Mouse (Mus musculus): ENCODE measurements around the gene Tmem104. TPM values are rescaled to one million over a fixed set of nuclear protein-coding genes. Genes with fewer than 3 reads are reported as not detected.

The Tmem104 gene
- 15.5 TPM for polyA plus RNA-seq (2012; fragmentation: generic; extraction: Trizol)

GRCm38 (mm10) chr11:115187224-115187639 is at the start of gene Tmem104:
Gene Tmem104, plus strand, starts transcription at chr11:115187487.
- Histone ChIP-seq H3K4me3 (peak within 1 kb of the TSS; percentile 86), H3K4me2 (ENCODE audit: low read depth) (peak within 1 kb of the TSS; percentile 98), H3K27me3 (ENCODE audit: control insufficient read depth, insufficient read depth, insufficient read length) (no peaks in the 10 kb centered on the region), H3K79me2 (ENCODE audit: control insufficient read depth, insufficient read depth) (no peaks in the 10 kb centered on the region), H3ac (ENCODE audit: control insufficient read depth, insufficient read length) (peak within 1 kb of the TSS; percentile 0), H3K36me3 (ENCODE audit: control insufficient read depth, insufficient read depth) (no peaks in the 10 kb centered on the region)
- TF ChIP-seq POLR2AphosphoS2 (IDR thresholded peaks at IDR 0.05; ENCODE audit: insufficient read length, low read depth) (peak; percentile 90), POLR2A (IDR thresholded peaks at IDR 0.05; ENCODE audit: insufficient read length, low read depth) (peak; percentile 93), MYOG (IDR thresholded peaks at IDR 0.05; ENCODE audit: control insufficient read depth in 1 of 3, insufficient read depth in 1 of 3, insufficient read length in 2 of 3, low read depth in 2 of 3) (peak in 2 of 3 experiments; percentile 88 to 92), REST (IDR thresholded peaks at IDR 0.05; ENCODE audit: insufficient read depth, insufficient read length) (no peak), MYOD1 (IDR thresholded peaks at IDR 0.05; ENCODE audit: control insufficient read depth in 1 of 3, insufficient read length in 2 of 3, low read depth in 2 of 3) (peak in 2 of 3 experiments; percentile 81 to 86), SRF (IDR thresholded peaks at IDR 0.05; ENCODE audit: control insufficient read depth, insufficient read length, low read depth) (peak; percentile 49)

- H3K27me3 ChIP-seq (ENCODE audit: control insufficient read depth, insufficient read depth, insufficient read length), result peaks cover 5% of the 10 kb centered on the region
- H3K4me3 ChIP-seq, result no peak overlapping the region
- TF ChIP-seq MYOG (IDR thresholded peaks at IDR 0.05; ENCODE audit: control insufficient read depth in 1 of 3, insufficient read depth in 1 of 3, insufficient read length in 2 of 3, low read depth in 2 of 3) (no peak), TCF12 (IDR thresholded peaks at IDR 0.05; ENCODE audit: insufficient read depth, poor library complexity, severe bottlenecking) (no peak), MYOD1 (IDR thresholded peaks at IDR 0.05; ENCODE audit: control insufficient read depth in 1 of 3, insufficient read length in 2 of 3, low read depth in 2 of 3) (no peak), CEBPB (IDR thresholded peaks at IDR 0.05; ENCODE audit: insufficient read depth, poor library complexity, severe bottlenecking) (no peak), E2F4 (IDR thresholded peaks at IDR 0.05; ENCODE audit: insufficient read depth) (no peak), POLR2AphosphoS2 (IDR thresholded peaks at IDR 0.05; ENCODE audit: insufficient read length, low read depth) (no peak), SRF (IDR thresholded peaks at IDR 0.05; ENCODE audit: control insufficient read depth, insufficient read length, low read depth) (no peak), MAX (IDR thresholded peaks at IDR 0.05; ENCODE audit: low read depth) (no peak), USF1 (IDR thresholded peaks at IDR 0.05; ENCODE audit: low read depth) (no peak)
- no peak overlapping the region for H3K4me2 ChIP-seq (ENCODE audit: low read depth)
- no peak overlapping the region for H3ac ChIP-seq (ENCODE audit: control insufficient read depth, insufficient read length)
- no peaks in the 10 kb centered on the region for H3K79me2 ChIP-seq (ENCODE audit: control insufficient read depth, insufficient read depth)
- H3K36me3 ChIP-seq (ENCODE audit: control insufficient read depth, insufficient read depth), result no peaks in the 10 kb centered on the region
These were observed 48.6 kb upstream of the Tmem104 start for GRCm38 (mm10) chr11:115138597-115139262.

DNA sequence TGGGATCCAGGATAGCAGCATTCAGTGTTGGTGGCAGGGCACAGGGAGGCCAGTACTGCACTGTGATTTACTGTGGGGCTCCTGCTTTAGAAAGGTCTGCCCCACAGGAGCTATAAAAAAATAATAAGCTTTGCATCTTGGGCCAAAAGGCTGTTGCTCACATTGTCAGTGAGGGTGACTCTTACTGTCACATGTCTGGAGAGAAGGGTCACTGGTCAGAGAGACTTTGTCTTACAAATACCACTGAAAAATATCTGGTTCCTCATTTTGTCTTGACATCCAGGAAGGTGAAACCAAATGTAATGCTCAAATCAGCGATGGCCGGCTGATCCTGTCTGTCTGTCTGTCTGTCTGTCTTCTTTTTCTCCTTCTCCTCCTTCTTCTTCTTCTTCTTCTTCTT is 45.3 kb upstream of the Tmem104 start:
- Histone ChIP-seq H3K79me2 (ENCODE audit: control insufficient read depth, insufficient read depth) (no peaks in the 10 kb centered on the region), H3K4me2 (ENCODE audit: low read depth) (no peak overlapping the region), H3K27me3 (ENCODE audit: control insufficient read depth, insufficient read depth, insufficient read length) (peaks cover 5% of the 10 kb centered on the region), H3K4me3 (no peak overlapping the region), H3K36me3 (ENCODE audit: control insufficient read depth, insufficient read depth) (no peaks in the 10 kb centered on the region), H3ac (ENCODE audit: control insufficient read depth, insufficient read length) (no peak overlapping the region)
- TF ChIP-seq POLR2A (IDR thresholded peaks at IDR 0.05; ENCODE audit: insufficient read length, low read depth) (no peak), TCF12 (IDR thresholded peaks at IDR 0.05; ENCODE audit: insufficient read depth, poor library complexity, severe bottlenecking) (no peak), MYOG (IDR thresholded peaks at IDR 0.05; ENCODE audit: control insufficient read depth in 1 of 3, insufficient read depth in 1 of 3, insufficient read length in 2 of 3, low read depth in 2 of 3) (no peak), POLR2AphosphoS2 (IDR thresholded peaks at IDR 0.05; ENCODE audit: insufficient read length, low read depth) (no peak), E2F4 (IDR thresholded peaks at IDR 0.05; ENCODE audit: insufficient read depth) (no peak), SRF (IDR thresholded peaks at IDR 0.05; ENCODE audit: control insufficient read depth, insufficient read length, low read depth) (no peak), MYOD1 (IDR thresholded peaks at IDR 0.05; ENCODE audit: control insufficient read depth in 1 of 3, insufficient read length in 2 of 3, low read depth in 2 of 3) (no peak), CEBPB (IDR thresholded peaks at IDR 0.05; ENCODE audit: insufficient read depth, poor library complexity, severe bottlenecking) (no peak), USF1 (IDR thresholded peaks at IDR 0.05; ENCODE audit: low read depth) (no peak), REST (IDR thresholded peaks at IDR 0.05; ENCODE audit: insufficient read depth, insufficient read length) (no peak), MAX (IDR thresholded peaks at IDR 0.05; ENCODE audit: low read depth) (no peak), TCF3 (IDR thresholded peaks at IDR 0.05; ENCODE audit: insufficient read length, low read depth) (no peak)

DNA sequence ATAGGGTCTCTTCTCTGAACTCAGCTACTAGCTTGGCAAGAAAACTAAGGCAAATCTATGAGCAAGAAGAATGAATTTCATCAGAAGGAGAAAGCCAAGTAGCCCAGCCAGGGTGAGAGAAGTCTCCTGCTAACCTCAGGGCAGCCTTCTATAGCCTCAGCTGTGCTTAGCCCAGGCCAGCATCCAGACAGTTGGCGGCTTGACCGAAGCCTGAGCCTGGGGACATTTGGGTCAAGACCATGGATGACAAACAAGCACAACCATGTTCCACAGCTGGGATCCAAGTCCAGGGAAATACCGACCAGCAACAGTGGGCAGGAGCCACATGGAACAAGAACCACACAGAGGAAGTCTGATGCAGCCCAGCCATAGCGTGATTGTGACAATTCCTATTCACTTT is 39.5 kb upstream of the Tmem104 start:
- TF ChIP-seq SRF (IDR thresholded peaks at IDR 0.05; ENCODE audit: control insufficient read depth, insufficient read length, low read depth) (no peak), MYOG (IDR thresholded peaks at IDR 0.05; ENCODE audit: control insufficient read depth in 1 of 3, insufficient read depth in 1 of 3, insufficient read length in 2 of 3, low read depth in 2 of 3) (peak in 2 of 3 experiments; percentile 24 to 59), REST (IDR thresholded peaks at IDR 0.05; ENCODE audit: insufficient read depth, insufficient read length) (no peak), CEBPB (IDR thresholded peaks at IDR 0.05; ENCODE audit: insufficient read depth, poor library complexity, severe bottlenecking) (no peak)
- Histone ChIP-seq H3K27me3 (ENCODE audit: control insufficient read depth, insufficient read depth, insufficient read length) (no peaks in the 10 kb centered on the region), H3ac (ENCODE audit: control insufficient read depth, insufficient read length) (no peak overlapping the region), H3K4me3 (no peak overlapping the region), H3K36me3 (ENCODE audit: control insufficient read depth, insufficient read depth) (no peaks in the 10 kb centered on the region), H3K4me2 (ENCODE audit: low read depth) (no peak overlapping the region), H3K79me2 (ENCODE audit: control insufficient read depth, insufficient read depth) (no peaks in the 10 kb centered on the region)

DNA sequence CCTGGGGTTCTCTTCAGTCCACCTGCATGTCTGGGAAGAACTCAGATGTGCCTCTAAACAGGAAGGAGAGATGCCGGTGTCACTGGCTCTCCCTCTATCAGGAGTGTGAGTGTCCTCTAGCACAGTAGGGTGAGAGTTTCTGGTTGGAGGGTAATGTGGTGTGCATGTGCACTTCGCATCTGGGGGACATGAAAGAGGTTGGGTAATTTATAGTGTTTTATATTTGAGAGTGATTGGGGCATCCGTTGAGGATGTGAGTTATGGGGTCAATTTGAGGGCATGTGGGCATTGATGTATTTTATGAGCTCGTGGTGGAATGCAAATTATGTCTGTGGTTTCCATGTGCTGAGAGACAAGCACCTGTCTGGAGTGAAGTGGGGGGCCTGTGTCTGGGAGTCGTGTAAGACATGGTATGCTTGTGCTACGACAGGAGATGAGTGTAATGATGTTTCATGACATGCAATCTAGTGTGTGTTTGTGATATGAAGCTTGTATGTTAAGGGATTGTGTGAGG is 36.5 kb upstream of the Tmem104 start:
- no peak for TF ChIP-seq POLR2A (IDR thresholded peaks at IDR 0.05; ENCODE audit: insufficient read length, low read depth)
- no peak for TF ChIP-seq REST (IDR thresholded peaks at IDR 0.05; ENCODE audit: insufficient read depth, insufficient read length)
- TF ChIP-seq CEBPB (IDR thresholded peaks at IDR 0.05; ENCODE audit: insufficient read depth, poor library complexity, severe bottlenecking), result no peak
- TF ChIP-seq POLR2AphosphoS2 (IDR thresholded peaks at IDR 0.05; ENCODE audit: insufficient read length, low read depth), result no peak
- TF ChIP-seq E2F4 (IDR thresholded peaks at IDR 0.05; ENCODE audit: insufficient read depth), result no peak
- TF ChIP-seq MAX (IDR thresholded peaks at IDR 0.05; ENCODE audit: low read depth), result no peak
- no peak for TF ChIP-seq SRF (IDR thresholded peaks at IDR 0.05; ENCODE audit: control insufficient read depth, insufficient read length, low read depth)
- no peak for TF ChIP-seq USF1 (IDR thresholded peaks at IDR 0.05; ENCODE audit: low read depth)
- no peak for TF ChIP-seq MYOG (IDR thresholded peaks at IDR 0.05; ENCODE audit: control insufficient read depth in 1 of 3, insufficient read depth in 1 of 3, insufficient read length in 2 of 3, low read depth in 2 of 3)
- no peak for TF ChIP-seq TCF12 (IDR thresholded peaks at IDR 0.05; ENCODE audit: insufficient read depth, poor library complexity, severe bottlenecking)
- TF ChIP-seq MYOD1 (IDR thresholded peaks at IDR 0.05; ENCODE audit: control insufficient read depth in 1 of 3, insufficient read length in 2 of 3, low read depth in 2 of 3), result no peak
- H3ac ChIP-seq (ENCODE audit: control insufficient read depth, insufficient read length), result no peak overlapping the region
- no peak overlapping the region for H3K4me2 ChIP-seq (ENCODE audit: low read depth)
- H3K27me3 ChIP-seq (ENCODE audit: control insufficient read depth, insufficient read depth, insufficient read length), result peaks cover 13% of the 10 kb centered on the region
- no peaks in the 10 kb centered on the region for H3K79me2 ChIP-seq (ENCODE audit: control insufficient read depth, insufficient read depth)
- H3K4me3 ChIP-seq, result no peak overlapping the region
- no peaks in the 10 kb centered on the region for H3K36me3 ChIP-seq (ENCODE audit: control insufficient read depth, insufficient read depth)

Data from myocyte (in vitro differentiated cells).